Mouse (Mus musculus): ENCODE measurements around the gene Acer1.

DNA sequence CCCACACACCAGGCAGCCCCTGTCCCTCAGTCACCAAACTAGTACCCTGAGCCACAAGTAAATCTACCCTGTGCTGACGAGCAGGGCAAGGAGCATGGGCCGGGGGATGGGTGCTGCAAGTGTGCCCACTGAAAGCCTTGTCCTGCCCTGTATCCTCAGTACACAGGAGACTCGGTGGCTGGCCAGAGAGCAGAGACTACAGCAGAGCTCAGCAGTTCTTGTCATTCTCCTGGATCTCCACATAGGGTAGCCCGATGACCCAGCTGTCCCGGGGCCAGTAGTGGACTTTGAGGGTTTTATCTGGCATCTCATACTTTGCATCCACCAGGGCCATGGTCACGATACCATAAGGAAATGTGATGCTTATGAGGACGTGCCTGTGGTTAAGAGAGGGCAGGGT, 27.1 kb downstream of the Acer1 start:
- TF ChIP-seq ZC3H11A (IDR thresholded peaks at IDR 0.05; ENCODE audit: borderline replicate concordance, low read depth, low read length), result no peak
- TF ChIP-seq ZNF384 (IDR thresholded peaks at IDR 0.05; ENCODE audit: low read depth, low read length), result no peak
- no peak for TF ChIP-seq CHD2 (IDR thresholded peaks at IDR 0.05; ENCODE audit: low read depth, low read length)
- TF ChIP-seq MAFK (IDR thresholded peaks at IDR 0.05; ENCODE audit: insufficient read depth, low read depth, low read length), result no peak
- no peak for TF ChIP-seq HCFC1 (IDR thresholded peaks at IDR 0.05; ENCODE audit: borderline replicate concordance, insufficient read depth, low read length)

Data from ES-E14 (cell line).